Mouse (Mus musculus) hindbrain, postnatal 0 days (tissue): Measurements from ENCODE around the gene Gm11111. TPM values are rescaled to one million over a fixed set of nuclear protein-coding genes. Genes with fewer than 3 reads are reported as not detected.
"Not testable (repeated sequence)": the region's sequence is repeated elsewhere in the genome, so short reads cannot be mapped to it uniquely, and the experiment has no call there.

ENCODE experiments used
- ATAC-seq: fragments of 200-750 bp; cut with Nextera tagmentation; 2 replicates; pipeline ENCODE4 v1.8.0; 2017; ENCODE audit warnings: mild to moderate bottlenecking, moderate TSS enrichment, moderate library complexity
- DNase-seq: peaks from one replicate; pipeline ENCODE4 v3.0.0-alpha.2; 2015; ENCODE audit warnings: low spot score
- H3K27ac ChIP-seq: fragments of 300-500 bp; sonication (generic); 2 replicates; pipeline ENCODE4 v1.5.1; 2014; ENCODE audit warnings: mild to moderate bottlenecking
- H3K27me3 ChIP-seq: fragments of 300-500 bp; sonication (generic); 2 replicates; pipeline ENCODE4 v1.6.1; 2014; ENCODE audit warnings: low read length, mixed read lengths; ENCODE audit not compliant: insufficient read depth
- H3K36me3 ChIP-seq: fragments of 300-500 bp; sonication (generic); 2 replicates; pipeline ENCODE4 v1.6.1; 2014; ENCODE audit warnings: low read length, mixed read lengths; ENCODE audit not compliant: insufficient read depth
- H3K4me1 ChIP-seq: fragments of 300-500 bp; sonication (generic); 2 replicates; pipeline ENCODE4 v1.6.1; 2014; ENCODE audit warnings: antibody characterized with exemption, low read length, mixed read lengths; ENCODE audit not compliant: insufficient read depth
- H3K4me2 ChIP-seq: fragments of 300-500 bp; sonication (generic); 2 replicates; pipeline ENCODE4 v1.6.1; 2014; ENCODE audit warnings: low read depth, mild to moderate bottlenecking, low read length, moderate library complexity, mixed read lengths
- H3K4me3 ChIP-seq: fragments of 300-500 bp; sonication (generic); 2 replicates; pipeline ENCODE4 v1.5.1; 2014; ENCODE audit warnings: low read length
- H3K9ac ChIP-seq: fragments of 300-500 bp; sonication (generic); replicated peaks from 2 replicates; pipeline ENCODE4 v1.6.1; 2014; ENCODE audit warnings: mild to moderate bottlenecking, low read length, moderate library complexity, mixed read lengths
- H3K9me3 ChIP-seq: fragments of 300-500 bp; sonication (generic); 2 replicates; pipeline ENCODE4 v1.6.1; 2016; ENCODE audit warnings: low read length, mixed read lengths
- CTCF ChIP-seq: IDR thresholded peaks from 2 replicates; pipeline ENCODE4 v1.5.1; 2016; ENCODE audit warnings: antibody characterized with exemption, control low read depth, low read depth
- WGBS: fragments of 180-500 bp; shearing (Covaris S2); extraction: QIAGEN DNeasy Blood & Tissue Kit; methylation state at CpG from one replicate; pipeline ENCODE4 v1.1.7; 2014; 5-methylcytosine and 5-hydroxymethylcytosine counted together
- polyA plus RNA-seq: library from polyadenylated mRNA; unstranded; fragments of >200 nt; fragmentation: Nextera tagmentation; extraction: Ambion mirVana; gene quantifications from 2 replicates; pipeline ENCODE4 v1.2.1, GENCODE M21; 2015
- total RNA-seq: library from RNA; depleted of rRNA; stranded (reverse); fragments of >200 nt; gene quantifications from 2 replicates; pipeline ENCODE4 v1.2.3, GENCODE M21; 2014

Gm11111 gene
- total and polyA plus RNA-seq, 2 experiments from 2014 or later, result not detected

- 94% methylated on average over 4 of the region's 4 CpGs for WGBS
Measured at GRCm38 (mm10) chr5:98568481-98568880, 16.0 kb downstream of the Gm11111 start.

GRCm38 (mm10) chr5:98569029-98569513, 16.6 kb downstream of the Gm11111 start:
- H3K27me3 ChIP-seq, result no peaks in the 10 kb centered on the region
- no peaks in the 10 kb centered on the region for H3K9me3 ChIP-seq
- H3K4me2 ChIP-seq, result no peak overlapping the region
- no peak overlapping the region for H3K27ac ChIP-seq
- no peaks in the 10 kb centered on the region for H3K4me1 ChIP-seq
- 64% methylated on average over 3 of the region's 3 CpGs for WGBS
- no peak for DNase-seq
- no peak overlapping the region for H3K4me3 ChIP-seq
- no peak for TF ChIP-seq CTCF
- H3K36me3 ChIP-seq, result no peaks in the 10 kb centered on the region
- H3K9ac ChIP-seq, result no peak overlapping the region
- ATAC-seq, result no peak

More at GRCm38 (mm10) chr5:98568481-98568880, 16.0 kb downstream of the Gm11111 start:
- no peak overlapping the region for H3K4me2 ChIP-seq
- ATAC-seq (no peak), DNase-seq (no peak)
- no peaks in the 10 kb centered on the region for H3K27me3 ChIP-seq
- no peak overlapping the region for H3K27ac ChIP-seq
- H3K4me1 ChIP-seq, result no peaks in the 10 kb centered on the region
- no peak overlapping the region for H3K9ac ChIP-seq
- H3K4me3 ChIP-seq, result no peak overlapping the region
- H3K36me3 ChIP-seq, result no peaks in the 10 kb centered on the region
- no peaks in the 10 kb centered on the region for H3K9me3 ChIP-seq
- TF ChIP-seq CTCF, result no peak

GRCm38 (mm10) chr5:98572392-98572791, 19.9 kb downstream of the Gm11111 start:
- no peak overlapping the region for H3K4me3 ChIP-seq
- DNase-seq, result peak; percentile 71

GRCm38 (mm10) chr5:98574711-98575470, 22.4 kb downstream of the Gm11111 start:
- H3K4me2 ChIP-seq, result no peak overlapping the region
- 33% methylated on average over 12 of the region's 12 CpGs for WGBS
- no peak overlapping the region for H3K9ac ChIP-seq
- no peak for TF ChIP-seq CTCF
- H3K4me3 ChIP-seq, result no peak overlapping the region
- DNase-seq, result peak; percentile 55
- H3K27me3 ChIP-seq, result no peaks in the 10 kb centered on the region
- H3K36me3 ChIP-seq, result no peaks in the 10 kb centered on the region
- no peaks in the 10 kb centered on the region for H3K9me3 ChIP-seq
- H3K4me1 ChIP-seq, result no peaks in the 10 kb centered on the region
- H3K27ac ChIP-seq, result no peak overlapping the region
- ATAC-seq, result 0 out of 2 replicates have a peak, but pooled peaks have one; percentile 49

More at GRCm38 (mm10) chr5:98572392-98572791, 19.9 kb downstream of the Gm11111 start:
- Histone ChIP-seq H3K4me1 (no peaks in the 10 kb centered on the region), H3K36me3 (no peaks in the 10 kb centered on the region), H3K9me3 (no peaks in the 10 kb centered on the region), H3K9ac (no peak overlapping the region), H3K4me2 (no peak overlapping the region), H3K27me3 (no peaks in the 10 kb centered on the region), H3K27ac (no peak overlapping the region)
- TF ChIP-seq CTCF, result no peak; the same call in 1 of the 2 replicates
- ATAC-seq, result peak; percentile 89
- 30% methylated on average over 4 of the region's 4 CpGs for WGBS

DNA sequence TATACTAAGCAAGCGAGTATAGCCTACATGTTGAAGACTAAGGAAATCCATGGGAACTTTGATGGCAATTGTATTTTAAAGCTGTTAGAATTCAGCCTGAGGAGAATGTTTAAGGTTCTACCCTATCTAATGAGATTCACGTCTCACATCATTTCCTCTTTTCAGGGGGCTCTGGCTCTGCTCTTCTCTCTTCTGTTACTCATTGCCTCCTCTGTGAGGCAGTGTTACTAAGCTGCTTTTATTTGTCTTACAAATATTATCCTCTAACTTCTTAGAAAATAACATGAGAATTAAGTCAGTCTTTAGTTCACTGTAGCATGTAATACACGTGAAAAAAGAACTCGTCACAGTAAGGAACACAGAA, 23.0 kb downstream of the Gm11111 start:
- no peaks in the 10 kb centered on the region for H3K9me3 ChIP-seq
- H3K36me3 ChIP-seq, result no peaks in the 10 kb centered on the region
- no peaks in the 10 kb centered on the region for H3K27me3 ChIP-seq
- H3K4me1 ChIP-seq, result no peaks in the 10 kb centered on the region
- no peak for DNase-seq
- no peak overlapping the region for H3K4me2 ChIP-seq
- no peak overlapping the region for H3K4me3 ChIP-seq
- WGBS, result 47% methylated on average over 4 of the region's 4 CpGs
- TF ChIP-seq CTCF, result no peak; the same call in 1 of the 2 replicates
- H3K9ac ChIP-seq, result no peak overlapping the region
- no peak overlapping the region for H3K27ac ChIP-seq
- ATAC-seq, result 0 out of 2 replicates have a peak, but pooled peaks have one; percentile 15

DNA sequence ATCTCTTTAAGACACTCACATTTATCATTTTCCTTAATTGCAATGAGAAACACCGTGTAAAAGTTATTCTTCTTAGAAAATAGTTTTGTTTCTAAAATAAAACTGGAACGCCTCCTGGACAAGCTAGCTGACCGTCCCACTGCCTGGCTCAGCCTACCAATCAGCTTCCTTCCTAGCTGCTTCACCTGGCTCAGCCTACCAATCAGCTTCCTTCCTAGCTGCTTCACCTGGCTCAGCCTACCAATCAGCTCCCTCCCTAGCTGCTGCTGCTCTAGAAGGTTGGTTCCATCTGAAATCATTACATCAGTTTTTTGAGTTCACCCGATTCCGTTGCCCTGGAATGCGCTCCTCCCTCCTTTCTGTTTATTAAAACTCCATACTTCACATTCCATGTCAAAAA, 24.0 kb downstream of the Gm11111 start:
- H3K4me1 ChIP-seq, DNase-seq, H3K9ac ChIP-seq, H3K4me3 ChIP-seq, H3K27ac ChIP-seq, H3K9me3 ChIP-seq, H3K36me3 ChIP-seq, H3K27me3 ChIP-seq, ATAC-seq, H3K4me2 ChIP-seq: not testable (repeated sequence)
- WGBS, result 92% methylated on average over 6 of the region's 6 CpGs

GRCm38 (mm10) chr5:98578398-98578797, 25.9 kb downstream of the Gm11111 start:
- ATAC-seq (no peak), DNase-seq (no peak)
- Histone ChIP-seq H3K36me3 (no peaks in the 10 kb centered on the region), H3K27me3 (no peaks in the 10 kb centered on the region), H3K4me1 (no peaks in the 10 kb centered on the region), H3K9ac (no peak overlapping the region), H3K9me3 (no peaks in the 10 kb centered on the region), H3K4me3 (no peak overlapping the region), H3K27ac (no peak overlapping the region), H3K4me2 (no peak overlapping the region)
- 83% methylated on average over 2 of the region's 2 CpGs for WGBS
- no peak for TF ChIP-seq CTCF
